Mouse (Mus musculus): ENCODE measurements around the gene Efemp2. TPM values are rescaled to one million over a fixed set of nuclear protein-coding genes. Genes with fewer than 3 reads are reported as not detected.
"Not testable (repeated sequence)": the region's sequence is repeated elsewhere in the genome, so short reads cannot be mapped to it uniquely, and the experiment has no call there.

The Efemp2 gene
- total RNA-seq, 2 experiments from 2014 or later, result 16.8 to 17.2 TPM

GRCm38 (mm10) chr19:5490898-5491708 lies 17.3 kb downstream of the Efemp2 start:
- H3K27ac ChIP-seq, result peak overlapping the region; percentile 99
- DNase-seq (ENCODE audit: extremely low spot score in 1 of 2, low spot score in 2 of 2), result peak; percentile 77 to 78
- intact Hi-C loops (cut with DNase I), result loop anchor here (1.0 to 2.0 kb wide), 2 partner anchors 20 to 67 kb away; partner anchors contain the start of genes Drap1 and Snx32
- H3K4me3 ChIP-seq, result peak overlapping the region; percentile 91
- TF ChIP-seq CTCF (IDR thresholded peaks at IDR 0.05), result no peak

GRCm38 (mm10) chr19:5492641-5493040 lies 18.9 kb downstream of the Efemp2 start:
- H3K4me3 ChIP-seq, result no peak overlapping the region
- TF ChIP-seq CTCF (IDR thresholded peaks at IDR 0.05), result no peak
- intact Hi-C loops (cut with DNase I), result no loop called here

GRCm38 (mm10) chr19:5493301-5493721 lies 19.6 kb downstream of the Efemp2 start:
- intact Hi-C loops (cut with DNase I); H3K27ac ChIP-seq; DNase-seq (ENCODE audit: extremely low spot score in 1 of 2, low spot score in 2 of 2); H3K4me3 ChIP-seq: not testable (repeated sequence)

More at GRCm38 (mm10) chr19:5492641-5493040, 18.9 kb downstream of the Efemp2 start:
- DNase-seq (ENCODE audit: extremely low spot score in 1 of 2, low spot score in 2 of 2), result no peak
- H3K27ac ChIP-seq, result no peak overlapping the region

GRCm38 (mm10) chr19:5494314-5494713 lies 20.6 kb downstream of the Efemp2 start:
- Histone ChIP-seq H3K27ac (no peak overlapping the region), H3K4me3 (no peak overlapping the region)
- no peak for DNase-seq (ENCODE audit: extremely low spot score in 1 of 2, low spot score in 2 of 2)
- intact Hi-C loops (cut with DNase I), result no loop called here
- no peak for TF ChIP-seq CTCF (IDR thresholded peaks at IDR 0.05)

- no peak overlapping the region for H3K27ac ChIP-seq
- TF ChIP-seq CTCF (IDR thresholded peaks at IDR 0.05), result no peak
- intact Hi-C loops (cut with DNase I), result no loop called here
- no peak overlapping the region for H3K4me3 ChIP-seq
- no peak for DNase-seq (ENCODE audit: extremely low spot score in 1 of 2, low spot score in 2 of 2)
Measured at GRCm38 (mm10) chr19:5495353-5496051, 21.7 kb downstream of the Efemp2 start.

GRCm38 (mm10) chr19:5496052-5496370 lies 22.3 kb downstream of the Efemp2 start:
- Histone ChIP-seq H3K27ac (no peak overlapping the region), H3K4me3 (no peak overlapping the region)
- DNase-seq (ENCODE audit: extremely low spot score in 1 of 2, low spot score in 2 of 2), result no peak
- no peak for TF ChIP-seq CTCF (IDR thresholded peaks at IDR 0.05)
- intact Hi-C loops (cut with DNase I), result no loop called here

GRCm38 (mm10) chr19:5500330-5500875 lies 26.6 kb downstream of the Efemp2 start:
- H3K4me3 ChIP-seq, result no peak overlapping the region
- no peak for TF ChIP-seq CTCF (IDR thresholded peaks at IDR 0.05)

GRCm38 (mm10) chr19:5503687-5504086 lies 29.9 kb downstream of the Efemp2 start, which contains the start of gene 1700020D05Rik:
1700020D05Rik (minus strand) TSS chr19:5503787.
- no peak for TF ChIP-seq CTCF (IDR thresholded peaks at IDR 0.05)
- Histone ChIP-seq H3K4me3 (no peak within 1 kb of the TSS), H3K27ac (no peak within 1 kb of the TSS)
- intact Hi-C loops (cut with DNase I), result no loop called here
- no peak for DNase-seq (ENCODE audit: extremely low spot score in 1 of 2, low spot score in 2 of 2)

More at GRCm38 (mm10) chr19:5500330-5500875, 26.6 kb downstream of the Efemp2 start:
- no peak overlapping the region for H3K27ac ChIP-seq
- intact Hi-C loops (cut with DNase I), result no loop called here
- DNase-seq (ENCODE audit: extremely low spot score in 1 of 2, low spot score in 2 of 2), result no peak

- peak; percentile 32 for TF ChIP-seq CTCF (IDR thresholded peaks at IDR 0.05)
- DNase-seq (ENCODE audit: extremely low spot score in 1 of 2, low spot score in 2 of 2), result peak; percentile 95 to 98
- intact Hi-C loops (cut with DNase I), result loop anchor here (2.0 kb wide), 1 partner anchor 20 kb away; the partner anchor contains the start of gene Cfl1
- Histone ChIP-seq H3K4me3 (peak within 1 kb of the TSS; percentile 59), H3K27ac (peak within 1 kb of the TSS; percentile 90)
Measured at GRCm38 (mm10) chr19:5510031-5511026, 36.6 kb downstream of the Efemp2 start, which contains the start of gene Snx32. Snx32 (minus strand) TSS chr19:5510538.

- peak overlapping the region; percentile 90 for H3K27ac ChIP-seq
- intact Hi-C loops (cut with DNase I), result loop anchor here (2.0 kb wide), 1 partner anchor 20 kb away; the partner anchor contains the start of gene Cfl1
Measured at GRCm38 (mm10) chr19:5511074-5511632, 37.4 kb downstream of the Efemp2 start.

More at GRCm38 (mm10) chr19:5511074-5511632, 37.4 kb downstream of the Efemp2 start:
- TF ChIP-seq CTCF (IDR thresholded peaks at IDR 0.05), result no peak
- DNase-seq (ENCODE audit: extremely low spot score in 1 of 2, low spot score in 2 of 2), result no peak
- peak overlapping the region; percentile 59 for H3K4me3 ChIP-seq
